Mouse (Mus musculus) T-helper 1 cell (primary cell): ENCODE measurements around the gene 2900026A02Rik.

Experiments used
- in situ Hi-C: fragments of 300-600 bp; cut with MboI, MseI; formaldehyde crosslinking; loops from one replicate; pipeline ENCODE4 v1.15.1; 2025; ENCODE audit warnings: high pct_unique_total_duplicates

The 2900026A02Rik gene

DNA sequence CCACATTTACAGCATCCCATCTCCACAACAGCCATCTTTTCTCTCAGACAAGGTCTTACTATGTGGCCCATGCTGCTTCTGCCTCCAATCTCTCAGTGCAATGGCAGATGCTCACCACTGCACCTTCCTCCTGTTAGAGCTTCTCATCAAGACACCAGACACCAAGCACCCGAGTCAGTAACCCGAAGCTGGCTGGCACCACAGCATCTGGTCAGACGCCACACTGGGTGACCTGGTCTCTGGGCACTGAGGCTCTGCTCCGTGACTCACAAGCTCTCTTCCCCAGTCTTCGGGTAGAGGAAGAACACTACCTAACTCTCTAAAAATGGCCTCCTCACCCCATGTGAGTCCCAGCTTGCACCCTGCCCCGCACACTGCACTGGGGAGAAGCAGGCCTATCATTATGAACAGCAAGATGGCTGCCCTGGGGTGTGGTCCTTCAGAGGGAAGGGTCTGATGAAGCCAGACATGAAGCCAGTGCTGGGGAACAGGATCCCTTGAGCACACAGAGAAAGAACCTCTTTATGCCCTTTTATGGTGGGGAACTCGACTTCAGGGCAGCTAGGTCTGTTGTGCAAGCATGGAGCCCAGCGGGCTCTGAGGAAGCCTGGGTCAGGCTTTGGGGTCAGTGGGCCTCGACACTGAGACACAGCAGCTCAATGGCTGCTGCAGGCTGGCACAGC lies 70.0 kb downstream of the 2900026A02Rik start:
- in situ Hi-C loops, result loop anchor here (5.0 kb wide), 1 partner anchor 54 kb away; no protein-coding TSS in a partner anchor

GRCm38 (mm10) chr5:113149052-113149451 lies 72.0 kb downstream of the 2900026A02Rik start:
- in situ Hi-C loops, result no loop called here

DNA sequence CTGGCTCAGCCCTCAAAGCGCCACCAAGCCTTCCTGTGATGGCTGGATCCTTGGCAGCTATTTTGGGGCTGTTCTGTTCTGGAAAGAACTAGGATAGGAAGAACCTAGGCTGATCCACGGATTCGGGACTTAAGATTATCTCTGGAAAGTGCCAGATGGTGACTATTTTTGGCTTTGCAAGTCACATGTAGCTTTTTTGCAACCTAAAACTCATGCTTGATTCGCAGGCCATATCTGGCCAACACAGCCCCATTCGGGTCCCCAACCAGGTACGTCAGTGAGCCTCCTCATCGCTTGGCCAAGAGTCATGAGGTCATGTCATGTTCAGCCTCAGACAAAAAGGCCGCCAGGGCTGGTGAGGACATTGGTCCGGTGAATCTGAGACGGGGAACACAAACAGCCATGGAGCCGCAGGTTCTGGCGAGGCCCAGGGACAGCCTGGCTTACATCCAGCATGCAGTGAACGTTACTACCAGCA lies 73.0 kb downstream of the 2900026A02Rik start:
- in situ Hi-C loops, result no loop called here

DNA sequence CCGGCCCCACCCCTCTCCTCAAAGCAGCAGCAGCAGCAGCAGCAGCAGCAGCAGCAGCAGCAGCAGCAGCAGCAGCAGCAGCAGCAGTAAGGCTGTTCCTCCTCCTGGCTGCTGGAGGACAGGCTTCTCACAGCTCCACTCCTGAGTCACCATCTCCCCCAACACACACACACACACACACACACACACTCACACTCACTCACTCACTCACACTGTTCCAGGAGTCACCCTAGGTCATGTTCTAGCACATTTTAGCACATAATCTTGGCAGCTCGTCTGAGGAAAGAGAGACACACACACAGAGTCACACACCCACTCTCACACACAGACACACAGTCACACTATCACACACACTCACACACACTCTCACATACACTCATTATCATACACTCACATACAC lies 74.4 kb downstream of the 2900026A02Rik start:
- in situ Hi-C loops, result no loop called here

DNA sequence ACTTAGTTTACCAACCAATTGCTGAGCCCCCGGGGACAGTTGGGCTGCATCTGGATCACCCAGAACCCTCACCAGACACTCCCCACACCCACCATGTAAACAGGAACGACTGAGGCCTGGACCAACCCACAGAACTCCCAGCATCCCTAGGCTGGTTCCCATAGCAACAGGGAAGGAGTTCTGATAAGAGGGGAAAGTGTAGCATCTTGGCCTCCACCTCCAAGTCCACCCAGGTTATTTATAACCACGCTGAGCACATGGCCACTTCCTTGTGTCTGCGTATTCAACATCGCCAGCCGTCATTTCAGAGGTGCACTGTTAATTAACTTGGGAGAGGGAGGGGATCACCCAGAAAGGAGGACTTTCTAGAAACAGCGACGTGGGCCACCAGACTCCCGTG lies 75.9 kb downstream of the 2900026A02Rik start:
- in situ Hi-C loops, result no loop called here

DNA sequence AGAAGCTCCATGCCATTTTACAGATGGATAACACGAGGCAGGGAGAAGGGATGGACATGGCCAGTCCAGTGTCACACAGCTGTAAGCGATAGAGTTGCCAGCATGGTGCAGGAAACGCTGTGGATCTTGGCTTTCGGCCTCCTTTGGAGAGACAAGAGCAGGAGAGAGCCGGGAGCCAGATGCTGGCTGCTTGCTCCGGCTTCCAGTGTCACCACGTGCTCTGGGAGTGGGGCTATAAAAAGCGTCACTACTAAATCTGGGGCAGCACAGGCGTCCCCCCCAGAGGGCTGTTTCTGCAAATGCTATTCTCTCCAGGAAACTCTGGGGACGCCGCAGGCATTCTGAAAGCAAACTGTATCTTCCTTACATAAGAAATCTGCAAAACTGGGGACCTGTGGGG lies 78.5 kb downstream of the 2900026A02Rik start:
- in situ Hi-C loops, result no loop called here

DNA sequence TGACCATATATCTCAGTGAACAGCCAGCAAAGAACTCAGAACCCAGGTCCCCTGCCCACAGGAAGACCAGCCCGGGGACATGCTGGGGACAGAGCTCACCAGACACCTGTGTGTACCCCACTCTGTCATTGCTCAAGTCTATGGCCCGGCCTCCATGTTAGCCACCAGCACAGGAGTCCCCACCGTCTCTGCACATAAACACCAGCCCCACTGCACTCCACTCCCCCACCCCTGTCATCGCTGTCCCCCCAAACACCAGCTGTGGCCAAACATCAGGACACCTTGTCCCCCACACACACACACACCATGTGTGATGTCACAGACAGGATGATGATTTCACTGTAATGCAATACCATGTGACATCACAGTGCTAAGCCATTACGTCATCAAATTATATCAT lies 79.0 kb downstream of the 2900026A02Rik start:
- in situ Hi-C loops, result no loop called here

- in situ Hi-C loops, result no loop called here
Measured at GRCm38 (mm10) chr5:113140872-113141271, 80.2 kb downstream of the 2900026A02Rik start.

DNA sequence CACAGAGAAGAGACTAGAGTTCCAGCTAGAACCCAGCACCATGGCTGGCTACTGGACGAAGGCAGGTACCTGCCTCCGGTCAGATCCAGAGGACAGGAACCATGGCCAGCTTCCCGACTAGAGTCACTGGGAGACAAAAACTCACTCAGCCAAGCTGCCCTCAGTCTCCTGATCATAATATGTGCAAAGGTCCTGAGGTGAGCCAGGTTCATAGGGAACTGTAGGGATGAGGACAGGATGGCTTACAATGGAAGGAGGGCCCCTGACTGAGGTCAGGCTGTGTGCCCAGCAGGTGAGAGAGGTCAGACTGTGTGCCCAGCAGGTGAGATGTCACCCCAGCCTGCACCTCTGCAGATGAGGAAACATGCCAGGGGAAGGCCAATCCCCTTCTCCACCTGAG lies 81.0 kb downstream of the 2900026A02Rik start:
- in situ Hi-C loops, result no loop called here

- in situ Hi-C loops, result loop anchor here (10.0 kb wide), 1 partner anchor 1966 kb away; no protein-coding TSS in a partner anchor
Measured at GRCm38 (mm10) chr5:113139064-113139726, 81.8 kb downstream of the 2900026A02Rik start.

GRCm38 (mm10) chr5:113138319-113139063 lies 82.5 kb downstream of the 2900026A02Rik start:
- in situ Hi-C loops, result loop anchor here (10.0 kb wide), 1 partner anchor 1966 kb away; no protein-coding TSS in a partner anchor

DNA sequence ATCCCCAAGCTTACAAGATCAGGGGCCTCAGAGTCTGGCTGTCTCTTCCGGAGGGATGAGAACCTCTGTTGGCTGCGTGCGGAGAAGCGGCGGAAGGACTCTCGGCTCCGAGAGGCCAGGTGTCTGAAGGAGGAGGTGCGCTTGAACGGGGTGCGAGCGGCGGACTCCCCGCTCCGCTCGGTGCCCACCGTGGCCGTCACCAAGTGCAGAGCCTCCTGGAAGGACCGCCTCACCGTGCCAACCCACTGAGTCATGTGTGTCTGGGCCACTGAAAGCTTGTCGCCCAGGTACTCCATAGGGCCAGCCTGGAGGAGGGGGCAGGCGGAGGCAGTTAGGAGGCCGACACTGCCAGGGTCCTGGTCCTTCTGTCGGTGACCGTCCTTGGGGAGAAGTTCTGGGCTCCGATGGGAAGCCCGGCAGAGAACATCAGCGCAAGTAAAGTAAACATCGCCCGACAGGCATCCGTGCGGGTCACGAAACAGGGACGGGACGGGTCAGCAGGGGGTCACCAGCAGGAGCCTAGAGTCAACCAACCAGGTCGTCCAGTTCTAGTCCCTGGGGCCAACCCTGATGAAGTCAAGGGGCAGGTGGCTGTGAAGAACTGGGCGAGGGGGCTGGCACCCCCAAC lies 83.2 kb downstream of the 2900026A02Rik start:
- in situ Hi-C loops, result loop anchor here (10.0 kb wide), 1 partner anchor 1967 kb away; no protein-coding TSS in a partner anchor

- in situ Hi-C loops, result loop anchor here (10.0 kb wide), 1 partner anchor 1968 kb away; no protein-coding TSS in a partner anchor
Measured at GRCm38 (mm10) chr5:113136951-113137487, 84.0 kb downstream of the 2900026A02Rik start.

DNA sequence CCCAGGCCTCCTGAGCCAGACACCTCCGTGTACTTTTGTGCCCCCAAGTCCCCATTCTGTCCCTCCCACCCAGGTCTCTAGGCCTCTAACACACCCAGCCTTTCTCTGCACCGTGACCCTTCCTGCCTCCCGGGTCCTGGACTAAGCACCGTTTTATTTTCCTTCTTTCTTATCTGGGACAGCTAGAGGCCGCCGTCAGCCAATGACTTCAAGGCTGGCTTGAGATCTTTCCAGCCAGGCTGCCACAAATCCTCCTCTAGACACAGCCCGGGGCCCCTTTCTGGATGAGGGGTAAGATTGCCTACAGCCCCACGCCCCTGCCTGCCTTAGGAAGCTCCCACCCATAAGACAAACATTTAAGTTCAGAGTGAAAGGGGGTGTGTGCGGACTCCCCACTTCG lies 85.5 kb downstream of the 2900026A02Rik start:
- in situ Hi-C loops, result loop anchor here (10.0 kb wide), 1 partner anchor 1969 kb away; no protein-coding TSS in a partner anchor

DNA sequence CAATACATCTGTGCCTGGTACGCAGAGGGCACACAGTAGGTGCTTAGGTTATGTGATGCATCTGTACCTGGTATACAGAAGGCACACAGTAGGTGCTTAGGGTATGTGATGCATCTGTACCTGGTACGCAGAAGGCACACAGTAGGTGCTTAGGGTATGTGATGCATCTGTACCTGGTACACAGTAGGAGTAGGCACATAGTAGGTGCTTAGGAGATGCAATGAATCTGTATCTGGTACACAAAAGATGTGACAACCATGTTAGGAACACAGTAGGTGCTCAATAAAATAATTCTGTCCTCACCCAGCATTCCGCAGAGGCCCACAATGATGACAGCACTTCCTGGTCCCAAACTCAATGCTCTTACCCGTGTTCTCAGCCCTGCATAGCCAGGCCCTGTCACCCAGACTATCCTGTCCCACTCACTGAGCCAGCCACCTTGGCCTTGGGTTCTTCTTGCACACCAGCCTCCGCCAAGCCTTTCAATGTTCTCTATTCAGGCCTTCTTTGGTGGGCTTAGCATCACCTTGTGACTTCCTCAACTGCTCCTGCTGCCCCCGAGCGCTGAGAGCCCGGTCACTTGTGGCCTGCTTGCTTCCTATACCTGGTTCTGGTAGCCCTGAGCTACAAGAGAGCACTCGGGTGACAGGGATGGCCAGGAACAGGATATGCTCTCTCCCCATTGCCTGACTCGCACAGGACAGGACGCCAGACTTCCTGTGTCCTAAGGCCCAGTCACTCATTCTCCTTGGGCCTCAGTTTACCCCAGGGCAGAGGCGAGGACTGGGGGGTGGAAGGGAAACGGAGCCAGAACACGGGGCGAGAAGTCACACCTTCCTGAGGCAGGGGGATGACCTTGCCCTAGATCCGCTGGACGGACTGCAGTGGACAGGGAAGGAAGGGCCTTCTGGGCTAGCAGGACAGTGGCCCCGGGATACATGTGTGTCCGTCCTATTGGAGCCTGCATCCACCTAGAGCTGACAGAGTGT lies 87.0 kb downstream of the 2900026A02Rik start:
- in situ Hi-C loops, result loop anchor here (10.0 kb wide), 1 partner anchor 1971 kb away; no protein-coding TSS in a partner anchor

DNA sequence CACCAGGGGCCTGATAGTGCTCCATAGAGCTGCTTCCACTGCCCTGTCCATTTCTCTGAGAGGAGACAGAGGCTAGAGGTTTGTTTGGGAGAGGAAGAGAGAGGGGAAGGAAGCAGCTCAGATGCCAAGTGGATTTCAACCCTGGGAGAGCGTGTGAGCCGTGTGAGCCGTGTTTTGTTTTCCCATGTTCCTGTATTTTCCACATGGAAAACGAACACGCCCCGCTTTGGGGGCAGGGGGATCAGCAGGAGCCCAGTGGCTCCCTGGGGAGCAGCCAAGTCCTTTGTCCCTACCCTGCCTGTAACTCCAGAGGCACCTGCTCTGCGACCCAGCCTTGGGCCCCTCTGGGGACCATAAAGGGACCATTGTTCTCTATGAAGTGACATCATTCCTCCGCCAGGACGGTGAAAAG lies 88.0 kb downstream of the 2900026A02Rik start:
- in situ Hi-C loops, result loop anchor here (10.0 kb wide), 1 partner anchor 1972 kb away; no protein-coding TSS in a partner anchor

GRCm38 (mm10) chr5:113132635-113133041 lies 88.4 kb downstream of the 2900026A02Rik start:
- in situ Hi-C loops, result loop anchor here (10.0 kb wide), 1 partner anchor 1972 kb away; no protein-coding TSS in a partner anchor

GRCm38 (mm10) chr5:113128426-113128825 lies 92.6 kb downstream of the 2900026A02Rik start:
- in situ Hi-C loops, result no loop called here

DNA sequence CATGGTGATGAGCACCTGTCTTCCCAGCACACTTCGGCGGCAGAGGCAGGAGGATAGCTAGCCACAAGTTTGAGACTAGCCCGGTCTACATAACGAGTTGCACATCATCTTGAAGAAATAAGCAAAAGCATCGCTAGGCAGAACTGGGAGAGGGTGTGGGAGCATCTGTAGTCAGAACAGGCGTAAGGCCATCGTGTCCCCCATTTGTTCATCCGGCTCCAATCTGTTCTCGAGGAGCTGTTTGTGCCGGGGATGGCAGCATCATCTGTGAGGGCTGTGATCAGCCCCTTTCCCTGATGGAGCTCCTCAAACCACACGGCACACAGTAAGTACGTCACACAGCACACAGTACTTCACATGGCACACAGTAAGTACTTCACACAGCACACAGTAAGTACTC lies 94.6 kb downstream of the 2900026A02Rik start:
- in situ Hi-C loops, result no loop called here

GRCm38 (mm10) chr5:113123693-113124092 lies 97.3 kb downstream of the 2900026A02Rik start:
- in situ Hi-C loops, result no loop called here
